Mouse (Mus musculus) G1E (cell line): ENCODE measurements at regions not wholly inside any gene's neighbourhood (a gene's known extent, or its start where the extent isn't known, plus 50 kb on each side); places are given as distances from the start of the nearest gene placed in this dataset.

ENCODE experiments used
- ATAC-seq: 2 replicates; pipeline ENCODE4 v1.8.0; 2016; ENCODE audit warnings: mild to moderate bottlenecking; ENCODE audit not compliant: insufficient number of reproducible peaks, poor library complexity, low FRiP score, severe bottlenecking; ENCODE audit errors: extremely low read depth
- DNase-seq: peaks from one replicate; pipeline ENCODE4 v3.0.0; 2012; ENCODE audit warnings: low spot score
- H3K27me3 ChIP-seq: 2 replicates; pipeline ENCODE4 v1.6.1; 2012; ENCODE audit warnings: mild to moderate bottlenecking, low read length, inconsistent platforms; ENCODE audit not compliant: insufficient read depth
- H3K36me3 ChIP-seq: replicated peaks from 2 replicates; pipeline ENCODE3; 2012; ENCODE audit warnings: mild to moderate bottlenecking, inconsistent platforms
- H3K4me1 ChIP-seq: 2 replicates; pipeline ENCODE4 v1.6.1; 2012; ENCODE audit warnings: low read depth, low read length, inconsistent platforms, mixed read lengths; ENCODE audit not compliant: insufficient read depth
- H3K4me3 ChIP-seq: 2 replicates; pipeline ENCODE4 v1.5.1; 2012; ENCODE audit warnings: low read depth, mild to moderate bottlenecking, inconsistent platforms, low read length, moderate library complexity, mixed read lengths
- H3K9me3 ChIP-seq: replicated peaks from 2 replicates; pipeline ENCODE4 v1.6.1; 2012; ENCODE audit warnings: inconsistent platforms
- CTCF ChIP-seq: IDR thresholded peaks from 2 replicates; pipeline ENCODE4 v1.5.1; 2012; ENCODE audit warnings: low read depth, low read length, inconsistent platforms, mixed read lengths
- GATA1 ChIP-seq: IDR thresholded peaks from 2 replicates; pipeline ENCODE4 v1.6.1; 2012; ENCODE audit warnings: borderline replicate concordance, low read length, inconsistent platforms, mixed read lengths
- GATA2 ChIP-seq: IDR thresholded peaks from 2 replicates; pipeline ENCODE4 v1.6.1; 2012; ENCODE audit warnings: low read depth, low read length, inconsistent platforms, borderline replicate concordance
- POLR2AphosphoS5 ChIP-seq: IDR thresholded peaks from 2 replicates; pipeline ENCODE4 v1.6.1; 2012; ENCODE audit warnings: low read depth, low read length, inconsistent platforms; ENCODE audit not compliant: insufficient replicate concordance
- TAL1 ChIP-seq: conservative IDR thresholded peaks from 2 replicates; pipeline ENCODE4 v1.6.1; 2012; ENCODE audit warnings: low read depth, low read length, inconsistent platforms, mixed read lengths

GRCm38 (mm10) chr1:161333151-161333550 lies 62.1 kb upstream of the Tnfsf4 start:
- Histone ChIP-seq H3K36me3 (no peaks in the 10 kb centered on the region), H3K4me3 (no peak overlapping the region), H3K9me3 (no peaks in the 10 kb centered on the region), H3K27me3 (peaks cover 4% of the 10 kb centered on the region; the same call in 1 of the 2 replicates), H3K4me1 (peaks cover 4% of the 10 kb centered on the region; the same call in 1 of the 2 replicates)
- TF ChIP-seq GATA2 = no peak
- TF ChIP-seq CTCF = no peak
- TF ChIP-seq TAL1 = no peak
- ATAC-seq (no peak), DNase-seq (no peak)

GRCm38 (mm10) chr1:161345111-161345510 lies 50.1 kb upstream of the Tnfsf4 start:
- peaks cover 5% of the 10 kb centered on the region; the same call in 1 of the 2 replicates for H3K4me1 ChIP-seq
- ATAC-seq = no peak
- no peaks in the 10 kb centered on the region for H3K36me3 ChIP-seq
- no peak for TF ChIP-seq GATA2
- no peak for TF ChIP-seq GATA1
- TF ChIP-seq CTCF = no peak
- TF ChIP-seq POLR2AphosphoS5 = no peak
- TF ChIP-seq TAL1 = no peak
- H3K27me3 ChIP-seq = peaks cover 31% of the 10 kb centered on the region
- no peak overlapping the region for H3K4me3 ChIP-seq
- DNase-seq = no peak
- H3K9me3 ChIP-seq = no peaks in the 10 kb centered on the region
